Mouse (Mus musculus) liver (tissue): Measurements from ENCODE around the gene Rbms1.

ENCODE experiments used
- DNase-seq: peaks from one replicate; pipeline ENCODE4 v3.0.0-alpha.2; 2020; ENCODE audit warnings: mixed read lengths

The Rbms1 gene

GRCm38 (mm10) chr2:60877543-60878386, 85.2 kb downstream of the Rbms1 start:
- DNase-seq = no peak

GRCm38 (mm10) chr2:60876891-60877290, 86.1 kb downstream of the Rbms1 start:
- DNase-seq = no peak

GRCm38 (mm10) chr2:60872095-60872811, 90.7 kb downstream of the Rbms1 start:
- DNase-seq = no peak

- DNase-seq = no peak
These were observed 92.0 kb downstream of the Rbms1 start for GRCm38 (mm10) chr2:60871001-60871400.

- DNase-seq = peak; percentile 55
These were observed 92.5 kb downstream of the Rbms1 start for GRCm38 (mm10) chr2:60870450-60870849.

GRCm38 (mm10) chr2:60869001-60869743, 93.8 kb downstream of the Rbms1 start:
- DNase-seq = no peak

GRCm38 (mm10) chr2:60868060-60868662, 94.8 kb downstream of the Rbms1 start:
- peak; percentile 36 for DNase-seq

GRCm38 (mm10) chr2:60867304-60867703, 95.7 kb downstream of the Rbms1 start:
- no peak for DNase-seq

GRCm38 (mm10) chr2:60865869-60866268, 97.1 kb downstream of the Rbms1 start:
- no peak for DNase-seq

- no peak for DNase-seq
These were observed 98.0 kb downstream of the Rbms1 start for GRCm38 (mm10) chr2:60864977-60865376.

GRCm38 (mm10) chr2:60864256-60864795, 98.7 kb downstream of the Rbms1 start:
- no peak for DNase-seq

GRCm38 (mm10) chr2:60863827-60864226, 99.2 kb downstream of the Rbms1 start:
- no peak for DNase-seq

GRCm38 (mm10) chr2:60862913-60863711, 99.9 kb downstream of the Rbms1 start:
- no peak for DNase-seq

GRCm38 (mm10) chr2:60858116-60858515, 104.9 kb downstream of the Rbms1 start:
- DNase-seq = no peak

- DNase-seq = no peak
These were observed 106.9 kb downstream of the Rbms1 start for GRCm38 (mm10) chr2:60856097-60856496.

- DNase-seq = peak; percentile 13
These were observed 108.0 kb downstream of the Rbms1 start for GRCm38 (mm10) chr2:60855006-60855405.

GRCm38 (mm10) chr2:60851898-60852297, 111.1 kb downstream of the Rbms1 start:
- DNase-seq = no peak

GRCm38 (mm10) chr2:60851057-60851718, 111.8 kb downstream of the Rbms1 start:
- no peak for DNase-seq

GRCm38 (mm10) chr2:60848478-60848877, 114.5 kb downstream of the Rbms1 start:
- no peak for DNase-seq

GRCm38 (mm10) chr2:60847984-60848383, 115.0 kb downstream of the Rbms1 start:
- no peak for DNase-seq

GRCm38 (mm10) chr2:60845316-60845894, 117.6 kb downstream of the Rbms1 start:
- peak; percentile 57 for DNase-seq
